Mouse (Mus musculus): Measurements from ENCODE around the gene Cbx6.

Cbx6 gene

DNA sequence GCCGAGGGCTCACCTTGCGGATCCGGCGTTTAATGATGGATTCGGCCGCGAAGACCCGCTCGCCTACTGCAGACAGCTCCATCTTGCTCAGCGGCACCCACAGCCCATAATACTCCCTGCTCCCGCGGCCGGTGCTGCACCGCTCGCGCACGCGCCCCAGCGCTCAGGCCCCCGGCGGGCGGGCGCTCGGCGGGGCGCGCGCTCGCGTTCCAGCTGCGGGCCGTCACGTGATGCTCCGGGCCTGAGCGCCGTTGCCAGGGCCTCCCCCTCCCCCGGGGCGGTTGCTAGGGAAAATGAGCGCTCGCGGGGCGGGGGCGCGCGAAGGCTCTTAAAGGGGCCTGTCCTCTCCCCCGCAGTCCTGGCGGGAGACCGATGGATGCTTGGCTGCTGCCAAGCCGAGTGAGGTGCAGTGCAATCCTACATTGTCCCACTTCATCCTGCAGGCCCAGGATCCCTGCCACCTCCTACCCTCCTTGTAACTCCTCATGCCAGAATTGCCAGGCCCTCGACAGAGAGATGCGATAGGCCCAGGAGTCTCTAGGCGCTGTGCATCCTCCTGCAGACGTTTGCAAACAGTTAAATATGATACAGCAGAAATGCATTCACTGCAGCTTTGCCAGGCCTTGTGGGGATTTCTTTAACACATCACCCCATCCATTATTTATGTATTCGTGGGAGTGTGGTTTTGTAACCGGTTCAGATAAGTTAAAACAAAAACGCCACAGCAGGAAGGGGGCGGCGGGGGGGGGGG, at the start of gene Cbx6, which contains the start of gene Npcd:
Gene Cbx6 (minus strand): TSS at position 559 of the 751 bp plus-strand sequence.
Gene Npcd (minus strand): TSS at position 108 of the 751 bp plus-strand sequence.
- DNase-seq (ENCODE audit: low spot score in 2 of 2), result peak; percentile 95 to 98

DNA sequence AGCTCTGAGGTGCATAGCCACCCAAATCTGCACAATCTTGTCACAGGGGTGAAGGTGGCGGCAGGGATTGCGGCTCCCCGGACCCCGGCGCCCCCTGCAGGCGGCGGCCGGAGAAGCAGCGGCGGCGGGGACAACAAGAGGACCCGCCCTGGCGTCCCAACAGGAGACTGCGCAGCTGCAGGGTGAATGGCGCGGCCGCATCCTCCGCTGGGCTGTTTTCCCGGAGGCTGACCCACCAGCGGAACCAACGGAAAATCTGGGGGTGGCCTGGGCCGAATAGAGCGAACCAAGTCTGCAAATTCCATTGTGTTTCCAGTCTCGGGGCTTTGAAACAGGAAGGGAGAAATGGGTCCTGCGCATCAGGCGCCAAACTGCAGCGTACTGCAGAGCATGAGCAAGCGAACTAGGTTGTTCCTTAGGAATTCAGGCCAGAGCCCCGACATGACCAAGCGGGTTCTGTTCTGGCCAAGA, 48.9 kb upstream of the Cbx6 start:
- peak; percentile 90 to 93 for DNase-seq (ENCODE audit: low spot score in 2 of 2)

DNA sequence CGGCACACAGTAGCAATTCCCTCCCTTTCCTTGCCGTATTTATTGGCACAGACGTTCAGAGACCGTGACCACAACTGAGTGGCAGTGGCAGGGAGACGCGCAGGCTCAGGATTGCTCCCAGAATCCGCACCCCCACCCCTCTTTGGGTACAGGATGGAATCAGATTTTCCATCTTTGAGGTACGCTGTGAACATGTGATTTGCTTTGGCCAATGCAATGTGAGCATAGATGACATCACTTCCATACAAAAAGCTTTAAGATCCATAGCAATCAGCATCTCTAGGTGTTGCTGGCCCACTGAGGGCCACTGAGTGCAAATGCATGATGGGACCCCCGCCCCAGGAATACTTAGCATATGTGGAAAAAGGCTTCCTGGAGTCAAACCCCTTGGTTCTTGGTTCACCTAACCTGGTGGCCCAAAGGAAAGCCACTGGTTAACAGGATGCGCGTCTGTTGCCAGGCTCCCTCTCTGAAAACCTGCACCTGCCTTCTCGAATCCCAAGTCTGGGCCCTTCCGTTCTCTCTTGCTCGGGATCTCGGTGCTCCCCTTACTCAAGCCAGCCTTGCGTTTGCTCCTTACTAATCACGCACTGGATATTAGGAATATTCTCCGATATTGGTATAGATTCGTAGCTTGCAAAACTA, 48.3 kb upstream of the Cbx6 start:
- peak; percentile 64 to 67 for DNase-seq (ENCODE audit: low spot score in 2 of 2)

DNA sequence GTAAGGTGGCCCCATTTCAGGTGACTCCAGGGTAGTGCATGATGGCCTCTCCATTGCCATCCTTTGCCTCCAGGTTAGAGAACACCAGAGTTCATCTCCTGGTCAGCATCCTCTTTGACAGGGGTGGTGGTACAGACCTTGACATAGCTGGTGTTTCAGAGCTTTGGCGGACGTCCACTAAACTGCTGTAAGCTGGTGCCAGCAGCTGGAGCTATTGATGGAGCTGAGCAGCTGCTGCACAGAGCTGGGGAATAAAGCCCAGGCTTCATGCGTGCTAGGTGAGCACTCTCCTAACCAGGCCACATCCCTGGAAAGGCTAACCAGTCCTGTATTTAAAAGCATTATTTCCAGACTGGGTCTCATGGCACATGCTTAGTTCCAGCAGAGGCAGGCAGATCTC, 46.0 kb upstream of the Cbx6 start:
- DNase-seq (ENCODE audit: low spot score in 2 of 2), result no peak

DNA sequence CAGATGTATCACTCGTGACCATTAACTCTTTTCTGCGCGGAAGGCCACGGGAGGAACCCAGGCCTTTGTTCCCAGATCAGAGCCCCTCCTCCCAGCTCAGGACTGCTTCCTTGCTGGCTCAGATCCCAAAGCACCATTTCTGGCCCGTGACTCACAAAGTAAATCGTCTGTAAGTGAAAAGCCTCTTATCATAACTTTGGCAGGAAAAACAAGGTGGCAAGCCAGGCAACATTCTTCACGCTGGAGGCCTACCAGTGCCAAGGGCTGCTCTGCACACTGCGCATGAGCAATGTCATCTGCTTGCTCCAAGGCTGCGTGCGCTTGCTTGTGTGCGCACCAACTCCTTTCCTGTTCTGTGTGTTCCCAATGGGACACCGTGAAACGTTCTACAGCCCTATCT, 44.8 kb upstream of the Cbx6 start:
- DNase-seq (ENCODE audit: low spot score in 2 of 2), result peak; percentile 44 to 71

DNA sequence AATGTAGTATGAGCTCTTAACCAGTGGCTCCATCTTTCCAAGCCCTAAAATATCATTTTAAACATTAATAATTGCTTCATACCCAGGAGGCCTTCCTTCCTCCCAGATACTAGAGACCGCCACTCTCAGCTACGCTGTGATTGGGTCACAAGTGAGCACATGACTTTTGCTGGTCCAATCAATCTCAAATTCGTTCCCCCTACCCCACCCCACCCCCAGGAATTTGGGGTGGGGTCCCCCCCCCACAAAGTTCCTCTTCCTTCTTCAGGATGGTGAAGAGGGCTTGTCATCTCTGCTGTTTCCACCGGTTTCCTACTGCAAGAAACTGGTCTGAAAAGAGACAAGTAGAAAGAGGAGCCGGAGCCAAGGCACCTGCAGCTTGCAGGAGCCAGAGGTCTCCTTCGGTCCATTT, 44.2 kb upstream of the Cbx6 start:
- DNase-seq (ENCODE audit: low spot score in 2 of 2), result no peak

DNA sequence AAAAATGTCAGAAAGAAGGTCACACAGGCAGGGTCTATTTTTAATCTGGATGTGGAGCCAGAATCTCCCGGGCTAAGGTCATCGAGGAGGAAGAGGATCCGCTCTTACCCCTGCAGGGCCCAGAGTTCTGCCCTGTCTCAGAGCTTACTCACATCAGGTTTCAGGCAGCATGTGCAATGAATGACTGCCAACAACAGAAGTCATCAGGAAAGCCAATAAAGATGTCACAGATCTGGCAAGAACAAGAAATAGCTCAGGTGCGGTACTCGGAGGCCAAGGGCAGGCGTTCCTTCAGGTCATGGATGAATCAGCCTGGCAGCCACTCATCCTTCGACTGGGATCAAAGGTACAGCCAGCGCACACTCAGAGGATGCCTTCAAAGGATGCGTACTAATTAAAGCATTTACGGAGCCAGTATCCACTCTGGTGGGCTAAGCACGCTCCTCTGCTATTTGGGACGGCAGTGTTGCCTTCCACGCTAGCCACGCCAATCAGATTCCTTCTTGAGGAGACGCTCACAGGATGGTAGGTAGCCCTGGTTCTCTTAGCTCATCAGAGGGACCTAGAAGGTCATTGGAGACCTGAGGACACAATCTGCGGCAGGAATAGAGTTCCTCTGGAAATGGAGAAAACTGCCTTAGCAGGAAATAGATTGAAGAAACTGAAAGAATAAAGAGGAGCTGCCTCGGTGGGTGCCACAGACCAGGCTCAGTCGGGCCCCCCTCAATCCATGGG, 40.9 kb upstream of the Cbx6 start:
- no peak for DNase-seq (ENCODE audit: low spot score in 2 of 2)

DNA sequence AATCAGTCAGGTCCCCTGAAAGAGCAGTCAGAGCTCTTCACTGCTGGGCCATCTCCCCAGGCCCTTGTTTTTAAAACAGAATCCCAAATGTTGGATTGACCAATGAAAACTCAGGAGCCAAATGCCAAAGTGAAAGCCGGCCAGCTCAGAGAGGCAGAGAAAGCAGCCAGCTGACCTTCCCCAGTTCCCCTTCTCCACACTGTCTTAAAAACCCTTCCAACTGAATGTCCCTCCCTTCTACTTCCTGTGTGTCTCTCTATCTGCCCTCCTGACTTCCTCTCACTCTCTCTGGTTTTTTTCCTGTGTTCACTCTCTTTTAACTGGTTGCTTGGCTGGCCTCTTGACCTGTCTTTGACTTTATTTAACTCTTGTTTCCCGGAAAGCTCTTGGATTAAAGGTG, 39.5 kb upstream of the Cbx6 start:
- DNase-seq (ENCODE audit: low spot score in 2 of 2), result no peak

DNA sequence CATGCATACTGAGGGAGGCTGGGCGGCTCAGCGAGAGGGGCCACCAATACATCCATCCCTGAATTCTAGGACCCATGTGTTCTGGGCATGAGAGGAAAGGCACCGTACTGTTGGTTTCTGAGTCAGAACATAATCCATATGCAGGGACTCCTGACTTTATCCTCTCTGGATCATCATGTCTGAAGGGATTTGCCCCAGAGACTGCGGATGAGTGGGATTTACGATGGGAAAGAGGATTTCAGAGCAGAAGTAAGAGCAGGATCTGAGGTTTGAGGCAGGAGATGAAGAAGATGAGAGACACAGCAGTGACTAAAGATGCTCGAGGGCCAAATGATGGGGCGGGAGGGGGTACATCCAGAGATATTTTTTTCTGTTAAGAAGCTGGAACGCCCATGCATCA, 39.1 kb upstream of the Cbx6 start:
- DNase-seq (ENCODE audit: low spot score in 2 of 2), result no peak

DNA sequence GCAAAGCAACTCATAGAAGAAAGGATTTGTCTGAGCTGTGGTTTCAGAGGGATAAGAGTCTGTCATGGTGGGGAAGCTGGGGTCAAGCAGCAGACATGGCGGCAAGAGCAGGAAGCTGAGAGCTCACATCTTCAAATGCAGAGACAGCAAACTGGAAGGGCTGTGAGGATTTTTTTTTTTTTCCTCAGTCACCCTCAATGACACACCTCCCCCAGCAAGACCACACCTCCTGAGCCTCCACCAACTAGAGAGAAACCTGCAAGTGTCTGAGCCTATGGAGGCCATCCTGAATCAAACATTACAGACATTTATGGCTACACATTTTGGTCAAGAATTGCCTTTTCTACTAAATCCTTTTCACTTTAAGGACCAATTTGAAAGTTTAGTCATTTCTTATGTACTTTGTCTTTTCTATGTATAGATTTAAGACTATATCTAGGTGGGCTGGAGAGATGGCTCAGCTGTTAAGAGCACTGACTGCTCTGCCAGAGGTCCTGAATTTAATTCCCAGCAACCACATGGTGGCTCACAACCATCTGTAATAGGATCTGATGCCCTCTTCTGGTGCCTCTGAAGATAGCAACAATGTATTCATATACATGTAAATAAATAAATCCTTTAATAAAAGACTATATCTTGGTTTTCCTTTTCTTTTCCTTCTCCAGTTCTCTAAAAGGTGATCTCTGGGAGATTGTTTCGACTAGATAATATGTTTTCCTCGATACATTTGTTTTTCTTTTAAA, 32.9 kb upstream of the Cbx6 start:
- no peak for DNase-seq (ENCODE audit: low spot score in 2 of 2)

DNA sequence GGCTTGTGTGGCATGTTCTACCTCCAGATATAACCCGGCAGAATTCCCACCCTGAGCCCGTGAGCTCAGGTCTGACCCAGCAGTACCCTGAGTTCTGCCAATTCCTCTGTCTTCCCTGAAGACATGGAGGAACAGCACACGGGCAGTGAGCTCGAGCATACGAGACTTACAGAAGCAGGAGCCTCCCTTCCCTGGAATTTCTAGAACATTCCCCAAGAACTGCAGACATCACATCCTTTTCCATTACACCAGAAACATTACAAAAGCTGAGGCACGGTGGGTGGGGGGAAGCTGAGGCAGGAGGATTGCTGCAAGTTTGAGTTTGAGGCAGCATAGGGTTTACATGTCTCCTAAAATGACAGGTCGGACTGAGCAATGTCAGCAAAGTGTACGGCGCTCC, 25.3 kb upstream of the Cbx6 start:
- no peak for DNase-seq (ENCODE audit: low spot score in 2 of 2)

DNA sequence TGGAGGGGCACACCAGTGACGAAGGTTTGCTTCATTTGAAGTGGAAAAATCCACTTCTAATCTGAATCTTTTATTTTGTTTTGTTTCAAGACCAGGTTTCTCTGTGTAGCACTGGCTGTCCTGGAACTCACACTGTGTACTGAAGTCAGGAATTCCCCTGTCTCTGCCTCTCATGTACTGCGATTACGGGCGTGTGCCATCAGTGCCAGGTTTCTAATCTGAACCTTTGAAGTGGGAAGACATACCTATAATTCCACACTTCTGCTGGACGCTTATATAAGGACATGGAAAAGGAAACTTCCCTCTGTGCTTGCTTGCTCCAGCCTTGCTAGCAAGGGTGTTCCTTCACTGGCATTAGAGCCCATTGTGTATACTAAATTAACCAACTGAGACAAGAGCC, 24.5 kb upstream of the Cbx6 start:
- no peak for DNase-seq (ENCODE audit: low spot score in 2 of 2)

DNA sequence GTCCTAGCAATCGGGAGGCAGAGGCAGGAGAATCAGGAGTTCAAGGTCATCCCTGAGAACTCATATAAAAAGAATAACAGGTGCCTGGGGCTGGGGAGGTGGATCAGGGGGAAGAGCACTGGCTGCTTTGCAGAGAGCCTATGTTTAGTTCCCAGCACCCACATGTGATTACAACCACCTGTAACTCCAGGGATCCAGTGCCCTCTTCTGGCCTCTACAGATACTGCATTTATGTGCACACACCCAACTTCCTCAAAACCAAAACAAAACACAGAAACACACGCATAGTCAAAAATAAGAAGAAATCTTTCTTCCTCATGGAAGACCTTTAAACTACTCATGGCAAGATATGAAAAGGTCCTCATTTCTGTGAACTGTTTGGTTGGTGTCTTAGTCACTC, 15.7 kb upstream of the Cbx6 start:
- DNase-seq (ENCODE audit: low spot score in 2 of 2), result no peak

DNA sequence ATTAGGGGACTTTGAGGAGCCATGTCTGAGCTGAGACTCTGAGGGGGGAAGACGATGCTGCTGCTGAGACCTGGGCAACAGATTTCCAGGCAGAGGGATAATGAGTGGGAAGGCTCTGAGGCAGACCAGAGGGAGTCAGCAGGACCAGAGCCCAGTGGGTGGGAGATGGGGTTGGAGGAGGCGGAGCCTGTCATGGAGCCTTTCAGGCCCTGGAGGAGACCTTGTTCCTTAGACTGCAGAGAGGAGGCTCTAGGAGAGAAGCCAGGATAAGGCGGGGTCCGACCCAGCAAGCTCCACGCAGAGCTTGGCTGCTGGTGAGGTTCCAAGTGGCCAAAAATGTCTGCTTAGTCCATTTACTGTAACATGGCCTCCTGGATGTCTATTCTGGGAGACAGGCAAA, 12.6 kb upstream of the Cbx6 start:
- no peak for DNase-seq (ENCODE audit: low spot score in 2 of 2)

DNA sequence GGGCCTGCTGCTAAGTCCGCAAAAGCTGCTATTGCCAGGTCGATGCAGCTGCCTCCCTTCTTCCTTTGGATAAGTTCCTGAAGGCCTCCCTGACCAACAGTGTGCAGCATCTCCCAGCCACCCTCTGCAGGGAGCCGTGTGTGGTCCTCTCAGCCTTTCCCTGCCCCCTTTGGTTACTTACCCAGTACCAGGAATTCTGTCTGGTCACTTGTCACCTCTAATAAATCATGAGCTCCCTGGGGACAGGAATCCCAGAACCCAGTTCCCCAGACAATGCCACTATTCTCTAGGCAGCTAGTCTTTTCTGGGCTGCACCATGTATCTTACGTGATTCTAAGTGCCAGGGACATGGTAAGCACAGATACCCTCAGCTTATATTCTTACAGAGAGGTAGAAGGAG, 11.5 kb upstream of the Cbx6 start:
- no peak for DNase-seq (ENCODE audit: low spot score in 2 of 2)

DNA sequence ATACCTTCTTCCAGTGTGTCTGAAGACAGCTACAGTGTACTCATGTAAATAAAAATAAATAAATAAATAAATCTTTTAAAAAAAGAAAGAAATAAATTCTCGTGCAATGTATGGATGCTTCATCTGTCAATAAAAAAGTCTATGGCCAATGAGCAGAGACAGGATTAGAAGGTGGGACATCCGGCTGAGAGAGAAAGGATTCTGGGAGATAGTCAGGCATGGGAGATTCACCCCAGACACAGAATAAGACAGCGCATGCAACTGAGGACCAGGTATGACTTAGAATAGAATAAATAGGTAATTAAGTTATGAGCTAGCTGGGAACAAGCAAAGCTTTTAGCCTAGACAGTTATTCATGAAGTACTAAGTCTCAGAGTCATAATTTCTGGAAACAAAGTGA, 8.5 kb upstream of the Cbx6 start:
- no peak for DNase-seq (ENCODE audit: low spot score in 2 of 2)

DNA sequence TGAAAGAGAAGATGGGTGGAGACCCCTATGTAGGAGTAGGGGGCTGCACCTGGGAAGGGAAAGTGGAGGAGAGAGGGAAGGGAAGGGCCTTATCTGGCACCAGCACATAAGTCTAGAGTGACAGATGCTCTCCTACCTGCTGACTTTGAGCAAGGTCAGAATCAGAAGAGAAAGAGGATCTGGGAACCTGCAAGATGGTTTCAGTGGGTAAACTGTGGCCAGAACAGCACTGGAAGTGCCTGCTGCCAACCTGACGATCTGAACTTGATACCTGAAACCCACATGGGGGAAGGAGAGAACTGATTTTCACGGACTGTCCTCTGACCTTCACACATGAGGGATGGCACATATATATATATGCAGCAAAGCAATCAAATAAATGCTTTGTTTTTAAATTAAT, 5.8 kb upstream of the Cbx6 start:
- DNase-seq (ENCODE audit: low spot score in 2 of 2), result no peak

DNA sequence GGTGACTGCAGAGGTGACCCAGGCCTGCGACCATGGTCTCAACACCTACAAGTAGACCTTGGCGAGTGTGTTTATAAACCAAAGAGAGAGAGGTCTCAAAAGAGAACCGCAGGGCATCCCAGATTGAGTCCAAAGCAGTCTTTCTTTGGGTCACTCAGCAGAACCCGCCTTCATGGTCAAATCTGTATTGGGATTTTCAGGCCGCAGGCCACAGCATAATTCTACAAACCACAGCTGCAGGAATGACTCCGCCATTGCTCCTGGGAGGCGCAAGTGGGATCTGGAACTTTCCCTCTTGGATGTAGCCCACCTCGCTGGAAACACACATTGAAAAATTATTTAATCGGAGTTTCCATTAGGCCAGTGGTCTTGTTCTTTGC, 383 bp upstream of the Cbx6 start:
- no peak for DNase-seq (ENCODE audit: low spot score in 2 of 2)

DNA sequence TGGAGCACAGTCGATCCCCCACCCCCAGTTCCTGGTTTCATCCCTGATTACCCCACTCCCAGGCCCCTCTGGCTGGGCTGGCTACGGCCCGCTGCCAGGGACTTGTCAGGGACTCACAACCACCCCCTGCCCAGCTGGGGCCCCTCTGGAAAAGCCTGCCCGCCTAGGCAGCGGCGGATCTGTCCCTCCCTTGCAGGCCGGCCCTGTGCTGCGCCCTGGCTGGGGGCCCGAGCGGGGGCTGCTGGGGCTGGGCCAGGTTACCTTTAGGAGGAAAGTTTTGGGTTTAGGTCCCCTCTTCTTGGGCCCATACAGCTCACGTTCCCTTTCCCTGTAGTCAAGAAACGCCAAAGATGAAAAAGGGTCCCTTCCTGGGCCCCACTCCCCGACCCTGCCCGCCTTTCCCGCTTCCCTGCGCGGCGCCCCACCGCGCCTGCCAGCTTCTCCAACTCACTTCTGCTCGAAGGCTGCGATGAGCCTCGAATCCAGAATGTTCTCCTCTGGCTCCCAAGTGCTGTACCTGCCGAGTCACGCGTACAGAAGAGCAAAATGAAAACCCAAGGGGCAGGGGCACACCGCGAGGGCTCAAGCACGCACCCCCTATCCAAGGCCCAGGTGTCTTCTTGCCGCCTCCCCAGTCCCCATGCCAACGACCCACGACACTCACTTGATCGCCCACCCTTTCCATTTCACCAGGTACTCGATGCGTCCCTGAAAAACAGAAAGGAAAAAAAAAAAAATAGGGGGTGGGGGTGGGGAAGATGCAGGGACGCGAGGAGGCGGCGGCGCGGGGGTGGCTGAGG, 1.0 kb downstream of the Cbx6 start:
- DNase-seq (ENCODE audit: low spot score in 2 of 2), result peak; percentile 43 to 44

DNA sequence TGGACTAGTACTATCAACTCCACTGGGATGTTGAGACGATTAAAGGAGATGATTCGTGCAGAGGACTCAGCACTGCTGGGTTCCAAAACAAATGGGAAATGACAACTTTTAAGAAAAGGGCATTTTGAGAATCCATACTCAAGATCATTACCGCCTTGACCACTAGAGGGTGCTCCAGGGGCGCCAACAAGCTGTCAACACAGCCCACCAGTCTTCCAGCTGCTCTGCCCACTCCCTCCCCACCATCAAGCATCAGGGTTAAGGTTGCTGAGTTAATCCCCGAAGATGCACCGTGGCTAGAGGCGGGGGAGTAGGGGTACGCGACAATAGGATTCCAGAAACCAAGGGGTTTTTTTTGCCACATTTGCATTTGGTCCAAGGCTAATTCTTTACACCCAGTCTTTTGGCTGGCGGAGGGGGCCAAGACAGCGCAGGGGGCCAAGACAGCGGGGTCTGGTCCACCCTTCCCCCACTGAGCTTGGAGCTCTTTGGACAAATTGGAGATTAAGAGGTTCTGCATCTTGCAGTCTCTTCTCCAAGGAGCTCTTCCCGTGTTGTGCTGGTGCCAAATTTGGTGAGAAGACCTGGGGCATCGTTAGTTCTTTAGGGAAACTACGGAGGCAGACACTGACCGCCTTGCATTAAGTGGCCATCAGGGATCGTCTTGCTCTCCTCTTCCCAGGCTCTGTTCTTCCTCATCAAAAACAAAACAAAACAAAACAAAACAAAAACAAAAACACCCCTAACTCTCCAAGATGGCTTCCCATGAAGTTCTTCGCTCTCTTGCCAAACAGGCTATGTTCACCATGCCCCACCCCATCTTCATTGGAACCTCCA, 2.2 kb downstream of the Cbx6 start:
- DNase-seq (ENCODE audit: low spot score in 2 of 2), result peak; percentile 60 to 78

All from frontal cortex, postnatal 14 days (tissue).